Mouse (Mus musculus): Measurements from ENCODE around the gene Fmod.

DNA sequence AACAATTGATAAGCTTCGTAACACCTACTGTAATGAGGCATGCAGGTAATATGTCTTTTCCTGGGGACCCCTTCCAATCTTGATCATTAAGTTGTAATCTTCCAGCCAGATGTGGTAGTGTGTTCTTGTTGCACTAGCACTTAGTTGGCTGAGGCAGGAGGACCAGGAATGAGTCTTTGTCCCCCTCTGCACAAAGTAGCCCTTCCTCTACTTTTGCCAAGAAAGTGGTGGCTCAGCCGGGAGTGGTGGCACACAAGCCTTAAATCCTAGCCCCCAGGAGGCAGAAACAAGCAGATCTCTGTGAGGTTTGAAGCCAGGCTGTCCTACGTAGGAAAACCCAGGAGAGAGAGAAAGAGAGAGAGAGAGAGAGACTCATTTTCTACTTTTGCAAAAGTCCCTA, 24.9 kb downstream of the Fmod start:
- no peak for TF ChIP-seq CTCF (IDR thresholded peaks at IDR 0.05)
- TF ChIP-seq EP300 (IDR thresholded peaks at IDR 0.05) = no peak
